Mouse (Mus musculus) neural tube, embryonic 14.5 days (tissue): ENCODE results near the gene Ubac2. TPM values are rescaled to one million over a fixed set of nuclear protein-coding genes. Genes with fewer than 3 reads are reported as not detected.

Experiments
- ATAC-seq: fragments of 200-750 bp; cut with Nextera tagmentation; 2 replicates; pipeline ENCODE4 v1.8.0; 2017; ENCODE audit warnings: low read depth, mild to moderate bottlenecking, moderate TSS enrichment, moderate library complexity
- H3K27ac ChIP-seq: fragments of 300-500 bp; sonication (generic); 2 replicates; pipeline ENCODE4 v1.5.1; 2014; ENCODE audit warnings: low read depth, mild to moderate bottlenecking, control low read depth, low read length, moderate library complexity, mixed read lengths
- H3K27me3 ChIP-seq: fragments of 300-500 bp; sonication (generic); 2 replicates; pipeline ENCODE4 v1.6.1; 2014; ENCODE audit warnings: low read length; ENCODE audit not compliant: control insufficient read depth, insufficient read depth
- H3K36me3 ChIP-seq: fragments of 300-500 bp; sonication (generic); 2 replicates; pipeline ENCODE4 v1.6.1; 2014; ENCODE audit warnings: low read length, mixed read lengths; ENCODE audit not compliant: control insufficient read depth, insufficient read depth
- H3K4me1 ChIP-seq: fragments of 300-500 bp; sonication (generic); 2 replicates; pipeline ENCODE4 v1.6.1; 2014; ENCODE audit warnings: low read length; ENCODE audit not compliant: control insufficient read depth, insufficient read depth
- H3K4me2 ChIP-seq: fragments of 300-500 bp; sonication (generic); 2 replicates; pipeline ENCODE4 v1.6.1; 2014; ENCODE audit warnings: mild to moderate bottlenecking, low read depth, low read length, control low read depth
- H3K4me3 ChIP-seq: fragments of 300-500 bp; sonication (generic); 2 replicates; pipeline ENCODE4 v1.5.1; 2014; ENCODE audit warnings: low read depth, low read length, control low read depth, mixed read lengths
- H3K9ac ChIP-seq: fragments of 300-500 bp; sonication (generic); replicated peaks from 2 replicates; pipeline ENCODE4 v1.6.1; 2014; ENCODE audit warnings: low read depth, mild to moderate bottlenecking, control low read depth, low read length, mixed read lengths
- H3K9me3 ChIP-seq: fragments of 300-500 bp; sonication (generic); 2 replicates; pipeline ENCODE4 v1.6.1; 2016; ENCODE audit warnings: low read length; ENCODE audit not compliant: control insufficient read depth
- WGBS: fragments of 180-500 bp; shearing (Covaris S2); extraction: QIAGEN DNeasy Blood & Tissue Kit; methylation state at CpG from one replicate; pipeline ENCODE4 v1.1.7; 2014; 5-methylcytosine and 5-hydroxymethylcytosine counted together
- polyA plus RNA-seq: library from polyadenylated mRNA; unstranded; fragments of >200 nt; fragmentation: Nextera tagmentation; extraction: Ambion mirVana; gene quantifications from 2 replicates; pipeline ENCODE4 v1.2.1, GENCODE M21; 2014

The Ubac2 gene
- polyA plus RNA-seq, 1 experiment from 2014 or later = 48.7 TPM

GRCm38 (mm10) chr14:121898509-121898908, 20.1 kb downstream of the Ubac2 start:
- Histone ChIP-seq H3K36me3 (no peaks in the 10 kb centered on the region), H3K9me3 (no peaks in the 10 kb centered on the region), H3K9ac (no peak overlapping the region), H3K4me1 (no peaks in the 10 kb centered on the region), H3K27ac (no peak overlapping the region), H3K27me3 (no peaks in the 10 kb centered on the region), H3K4me2 (no peak overlapping the region), H3K4me3 (no peak overlapping the region)
- 92% methylated on average over 11 of the region's 11 CpGs for WGBS
- no peak for ATAC-seq

GRCm38 (mm10) chr14:121899071-121899470, 20.7 kb downstream of the Ubac2 start:
- no peak overlapping the region for H3K27ac ChIP-seq
- H3K9ac ChIP-seq = no peak overlapping the region
- WGBS = 81% methylated on average over 3 of the region's 3 CpGs
- no peaks in the 10 kb centered on the region for H3K36me3 ChIP-seq
- no peaks in the 10 kb centered on the region for H3K27me3 ChIP-seq
- H3K9me3 ChIP-seq = no peaks in the 10 kb centered on the region
- ATAC-seq = 0 out of 2 replicates have a peak, but pooled peaks have one; percentile 24
- H3K4me2 ChIP-seq = no peak overlapping the region
- no peak overlapping the region for H3K4me3 ChIP-seq
- no peaks in the 10 kb centered on the region for H3K4me1 ChIP-seq

GRCm38 (mm10) chr14:121901511-121901910, 23.1 kb downstream of the Ubac2 start:
- Histone ChIP-seq H3K4me2 (no peak overlapping the region), H3K27ac (no peak overlapping the region), H3K4me1 (no peaks in the 10 kb centered on the region), H3K36me3 (no peaks in the 10 kb centered on the region), H3K4me3 (no peak overlapping the region), H3K9ac (no peak overlapping the region), H3K27me3 (no peaks in the 10 kb centered on the region), H3K9me3 (no peaks in the 10 kb centered on the region)
- ATAC-seq = no peak
- 93% methylated on average over 6 of the region's 6 CpGs for WGBS

GRCm38 (mm10) chr14:121903381-121903876, 25.0 kb downstream of the Ubac2 start:
- Histone ChIP-seq H3K9me3 (no peaks in the 10 kb centered on the region), H3K9ac (no peak overlapping the region), H3K4me2 (no peak overlapping the region), H3K27me3 (no peaks in the 10 kb centered on the region), H3K4me3 (no peak overlapping the region), H3K4me1 (no peaks in the 10 kb centered on the region), H3K27ac (no peak overlapping the region), H3K36me3 (peaks cover 7% of the 10 kb centered on the region; the same call in 1 of the 2 replicates)
- 96% methylated on average over 7 of the region's 7 CpGs for WGBS
- ATAC-seq = no peak

GRCm38 (mm10) chr14:121904754-121905153, 26.3 kb downstream of the Ubac2 start:
- peaks cover 11% of the 10 kb centered on the region for H3K36me3 ChIP-seq
- no peak overlapping the region for H3K27ac ChIP-seq
- H3K4me1 ChIP-seq = no peaks in the 10 kb centered on the region
- H3K9me3 ChIP-seq = no peaks in the 10 kb centered on the region
- H3K4me3 ChIP-seq = no peak overlapping the region
- 63% methylated on average over 3 of the region's 3 CpGs for WGBS
- H3K4me2 ChIP-seq = no peak overlapping the region
- H3K9ac ChIP-seq = no peak overlapping the region
- no peak for ATAC-seq
- H3K27me3 ChIP-seq = no peaks in the 10 kb centered on the region

- Histone ChIP-seq H3K36me3 (peaks cover 14% of the 10 kb centered on the region), H3K9ac (no peak overlapping the region), H3K9me3 (no peaks in the 10 kb centered on the region), H3K27me3 (no peaks in the 10 kb centered on the region), H3K4me2 (no peak overlapping the region), H3K4me1 (no peaks in the 10 kb centered on the region), H3K4me3 (no peak overlapping the region), H3K27ac (no peak overlapping the region)
- no peak for ATAC-seq
- WGBS = 84% methylated on average over 8 of the region's 8 CpGs
These were observed 28.0 kb downstream of the Ubac2 start for GRCm38 (mm10) chr14:121906341-121906991.

- WGBS = 94% methylated on average over 11 of the region's 11 CpGs
- Histone ChIP-seq H3K27ac (no peak overlapping the region), H3K9ac (no peak overlapping the region), H3K9me3 (no peaks in the 10 kb centered on the region), H3K27me3 (no peaks in the 10 kb centered on the region), H3K36me3 (peaks cover 17% of the 10 kb centered on the region), H3K4me2 (no peak overlapping the region), H3K4me1 (no peaks in the 10 kb centered on the region), H3K4me3 (no peak overlapping the region)
- no peak for ATAC-seq
These were observed 28.7 kb downstream of the Ubac2 start for GRCm38 (mm10) chr14:121906992-121907681.

- no peaks in the 10 kb centered on the region for H3K9me3 ChIP-seq
- no peak for ATAC-seq
- no peak overlapping the region for H3K4me3 ChIP-seq
- H3K27ac ChIP-seq = no peak overlapping the region
- H3K4me1 ChIP-seq = no peaks in the 10 kb centered on the region
- 94% methylated on average over 6 of the region's 6 CpGs for WGBS
- H3K36me3 ChIP-seq = peaks cover 18% of the 10 kb centered on the region
- no peak overlapping the region for H3K9ac ChIP-seq
- H3K27me3 ChIP-seq = no peaks in the 10 kb centered on the region
- H3K4me2 ChIP-seq = no peak overlapping the region
These were observed 31.4 kb downstream of the Ubac2 start for GRCm38 (mm10) chr14:121909868-121910267.

GRCm38 (mm10) chr14:121912501-121912900, 34.1 kb downstream of the Ubac2 start:
- 96% methylated on average over 7 of the region's 7 CpGs for WGBS
- ATAC-seq = no peak
- no peak overlapping the region for H3K4me2 ChIP-seq
- H3K27ac ChIP-seq = no peak overlapping the region
- H3K36me3 ChIP-seq = peaks cover 18% of the 10 kb centered on the region
- no peaks in the 10 kb centered on the region for H3K4me1 ChIP-seq
- H3K9me3 ChIP-seq = no peaks in the 10 kb centered on the region
- H3K9ac ChIP-seq = no peak overlapping the region
- H3K27me3 ChIP-seq = no peaks in the 10 kb centered on the region
- no peak overlapping the region for H3K4me3 ChIP-seq
